Mouse (Mus musculus): ENCODE measurements at regions not wholly inside any gene's neighbourhood (a gene's known extent, or its start where the extent isn't known, plus 50 kb on each side); places are given as distances from the start of the nearest gene placed in this dataset.

DNA sequence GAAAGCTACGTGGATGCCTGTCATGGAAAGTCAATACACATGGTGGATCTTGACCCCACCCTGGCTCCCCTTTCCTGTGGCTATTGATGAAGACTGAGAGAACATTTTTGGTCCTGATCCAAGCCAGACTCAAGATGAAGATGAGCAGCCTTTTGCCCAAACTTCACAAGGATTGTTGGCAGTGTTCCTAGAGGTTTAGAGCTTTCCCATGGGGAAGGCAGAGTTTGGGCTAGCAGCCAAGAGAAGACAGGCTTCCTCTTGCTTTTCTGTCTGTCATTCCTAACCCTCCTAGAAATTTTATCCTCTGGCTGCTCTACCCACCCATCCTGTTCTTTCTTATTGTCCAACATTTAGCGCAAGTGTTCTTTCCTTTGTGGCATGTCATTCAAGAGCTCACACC lies 83.6 kb upstream of the Camk1g start:
- TF ChIP-seq POLR2A (IDR thresholded peaks at IDR 0.05; ENCODE audit: low read depth, low read length), result no peak
- no peak for TF ChIP-seq CTCF (IDR thresholded peaks at IDR 0.05; ENCODE audit: extremely low read depth, insufficient read depth, insufficient read length, insufficient replicate concordance)
